Mouse (Mus musculus) MEL (cell line): ENCODE data around the gene Nat8f6. TPM values are rescaled to one million over a fixed set of nuclear protein-coding genes. Genes with fewer than 3 reads are reported as not detected.
"Not testable (repeated sequence)": the region's sequence is repeated elsewhere in the genome, so short reads cannot be mapped to it uniquely, and the experiment has no call there.

ENCODE experiments used
- DNase-seq: peaks from one replicate; pipeline ENCODE4 v3.0.0; 2011; ENCODE audit warnings: low read depth, low spot score
- H3K27ac ChIP-seq: 2 replicates; pipeline ENCODE4 v1.5.1; 2012; ENCODE audit warnings: low read depth, mild to moderate bottlenecking, control low read depth, low read length, moderate library complexity; ENCODE audit not compliant: control insufficient read depth
- H3K27me3 ChIP-seq, 2 experiments: fragments of 150-350 bp in 1 of 2; sonication (generic) in 1 of 2; 2 replicates each; pipeline ENCODE4 v1.6.1; 2012; ENCODE audit warnings: low read length in 2 of 2, mild to moderate bottlenecking in 2 of 2, improper control_type of control experiment in 1 of 2, moderate library complexity in 1 of 2; ENCODE audit not compliant: insufficient read depth in 2 of 2, control insufficient read depth in 1 of 2
- H3K36me3 ChIP-seq, 2 experiments: 2 replicates each; pipeline ENCODE4 v1.6.1; 2012 to 2014; ENCODE audit warnings: low read length in 2 of 2, improper control_type of control experiment in 1 of 2, inconsistent platforms in 1 of 2, mild to moderate bottlenecking in 1 of 2; ENCODE audit not compliant: insufficient read depth in 2 of 2, control insufficient read depth in 1 of 2
- H3K4me1 ChIP-seq, 2 experiments: fragments of 150-350 bp in 1 of 2; sonication (generic) in 1 of 2; 2 replicates each; pipeline ENCODE4 v1.6.1; 2012; ENCODE audit warnings: low read length in 2 of 2, improper control_type of control experiment in 1 of 2, mild to moderate bottlenecking in 1 of 2; ENCODE audit not compliant: insufficient read depth in 2 of 2, control insufficient read depth in 1 of 2
- H3K4me3 ChIP-seq, 2 experiments: fragments of 150-350 bp in 1 of 2; sonication (generic) in 1 of 2; 2 replicates each; pipeline ENCODE4 v1.5.1; 2012; ENCODE audit warnings: low read depth in 2 of 2, low read length in 2 of 2, mild to moderate bottlenecking in 2 of 2, moderate library complexity in 2 of 2, control low read depth in 1 of 2, improper control_type of control experiment in 1 of 2; ENCODE audit not compliant: control insufficient read depth in 1 of 2, insufficient read depth in 1 of 2
- H3K79me2 ChIP-seq: 2 replicates; pipeline ENCODE4 v1.6.1; 2012; ENCODE audit warnings: mild to moderate bottlenecking, low read length, moderate library complexity; ENCODE audit not compliant: control insufficient read depth, poor library complexity, insufficient read depth
- H3K9ac ChIP-seq: 2 replicates; pipeline ENCODE4 v1.6.1; 2012; ENCODE audit warnings: low read depth, mild to moderate bottlenecking, control low read depth, low read length, moderate library complexity; ENCODE audit not compliant: control insufficient read depth, poor library complexity, severe bottlenecking
- H3K9me3 ChIP-seq: fragments of 150-350 bp; sonication (generic); replicated peaks from 2 replicates; pipeline ENCODE4 v1.6.1; 2012; ENCODE audit warnings: mild to moderate bottlenecking, low read length, improper control_type of control experiment, moderate library complexity; ENCODE audit not compliant: insufficient read depth
- CHD2 ChIP-seq: IDR thresholded peaks from 2 replicates; pipeline ENCODE4 v1.6.1; 2011; ENCODE audit warnings: low read length, improper control_type of control experiment
- E2F4 ChIP-seq: IDR thresholded peaks from 2 replicates; pipeline ENCODE4 v1.6.1; 2011; ENCODE audit warnings: low read depth, low read length, improper control_type of control experiment, borderline replicate concordance
- JUND ChIP-seq: IDR thresholded peaks from 2 replicates; pipeline ENCODE4 v1.6.1; 2011; ENCODE audit warnings: low read depth, mild to moderate bottlenecking, improper control_type of control experiment, low read length
- MXI1 ChIP-seq: IDR thresholded peaks from 2 replicates; pipeline ENCODE4 v1.6.1; 2011; ENCODE audit warnings: mild to moderate bottlenecking, low read depth, low read length, improper control_type of control experiment
- MYB ChIP-seq: IDR thresholded peaks from 2 replicates; pipeline ENCODE4 v1.6.1; 2011; ENCODE audit warnings: mild to moderate bottlenecking, low read depth, low read length, improper control_type of control experiment
- NRF1 ChIP-seq: IDR thresholded peaks from 2 replicates; pipeline ENCODE4 v1.6.1; 2014; ENCODE audit warnings: low read depth, mild to moderate bottlenecking, inconsistent platforms, low read length, improper control_type of control experiment, moderate library complexity; ENCODE audit not compliant: poor library complexity, insufficient read depth, severe bottlenecking
- POLR2A ChIP-seq, 2 experiments: IDR thresholded peaks; 2 replicates each; pipeline ENCODE4 v1.6.1; 2011 to 2012; ENCODE audit warnings: low read length in 2 of 2, mild to moderate bottlenecking in 2 of 2, control low read depth in 1 of 2, improper control_type of control experiment in 1 of 2, low read depth in 1 of 2, moderate library complexity in 1 of 2; ENCODE audit not compliant: control insufficient read depth in 1 of 2, insufficient read depth in 1 of 2, poor library complexity in 1 of 2
- POLR2AphosphoS2 ChIP-seq: IDR thresholded peaks from 2 replicates; pipeline ENCODE4 v1.6.1; 2011; ENCODE audit warnings: low read length, improper control_type of control experiment
- POLR2AphosphoS5 ChIP-seq: IDR thresholded peaks from 2 replicates; pipeline ENCODE4 v1.6.1; 2012; ENCODE audit warnings: low read depth, borderline replicate concordance, mild to moderate bottlenecking, inconsistent platforms, low read length, moderate library complexity, mixed read lengths
- SMC3 ChIP-seq: IDR thresholded peaks from 2 replicates; pipeline ENCODE4 v1.6.1; 2011; ENCODE audit warnings: low read depth, low read length, improper control_type of control experiment
- TCF12 ChIP-seq: IDR thresholded peaks from 2 replicates; pipeline ENCODE4 v1.6.1; 2014; ENCODE audit warnings: low read depth, mild to moderate bottlenecking, inconsistent platforms, low read length, improper control_type of control experiment, moderate library complexity
- polyA plus RNA-seq, 2 experiments: library from polyadenylated mRNA; stranded (reverse) in 1 of 2; unstranded in 1 of 2; fragments of >175 nt in 1 of 2; fragments of >200 nt in 1 of 2; gene quantifications; 2 replicates each; pipeline versions ENCODE4 v1.2.1 to v1.2.4; 2012; ENCODE audit warnings: low replicate concordance in 2 of 2, low read depth in 1 of 2; ENCODE audit not compliant: insufficient read length in 2 of 2, insufficient read depth in 1 of 2, missing spikeins in 1 of 2
- total RNA-seq: library from RNA; depleted of rRNA; stranded (reverse); fragments of 300-350 nt; gene quantifications from 2 replicates; pipeline ENCODE4 v1.2.3, GENCODE M21; 2012

The Nat8f6 gene
- total and polyA plus RNA-seq, 3 experiments, result not detected

DNA sequence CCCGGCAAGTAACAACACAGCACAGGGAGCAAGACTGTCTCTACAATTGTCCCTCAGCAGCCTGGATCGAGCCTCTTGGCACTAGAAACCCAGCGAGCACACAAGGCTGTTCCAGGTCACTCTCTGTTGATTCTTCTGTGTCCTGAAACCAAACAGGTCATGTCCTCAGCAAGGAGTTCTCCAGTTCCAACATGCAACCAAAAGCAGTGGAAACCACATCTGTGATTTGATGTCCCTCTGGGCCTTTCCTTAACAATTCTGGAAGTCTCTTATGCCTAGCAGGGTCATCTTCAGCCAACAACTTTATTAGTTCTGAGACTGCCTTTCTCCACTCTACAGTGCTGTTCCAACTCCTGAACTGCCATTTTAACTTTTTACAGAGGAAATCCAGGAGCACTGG, 45.4 kb upstream of the Nat8f6 start:
- H3K36me3 ChIP-seq, DNase-seq, H3K79me2 ChIP-seq, H3K4me3 ChIP-seq, H3K9me3 ChIP-seq, H3K27ac ChIP-seq, H3K4me1 ChIP-seq, H3K27me3 ChIP-seq, H3K9ac ChIP-seq: not testable (repeated sequence)

GRCm38 (mm10) chr6:85864900-85865639, 44.3 kb upstream of the Nat8f6 start:
- not testable (repeated sequence) for H3K4me3 ChIP-seq, DNase-seq, H3K9ac ChIP-seq, H3K4me1 ChIP-seq, H3K9me3 ChIP-seq, H3K27me3 ChIP-seq, H3K79me2 ChIP-seq, H3K36me3 ChIP-seq, H3K27ac ChIP-seq

GRCm38 (mm10) chr6:85863840-85864239, 43.1 kb upstream of the Nat8f6 start:
- Histone ChIP-seq H3K27me3 (peaks cover 0 to 3% of the 10 kb centered on the region in 2 experiments), H3K36me3 (no peaks in the 10 kb centered on the region), H3K27ac (no peak overlapping the region), H3K79me2 (no peaks in the 10 kb centered on the region), H3K9me3 (no peaks in the 10 kb centered on the region), H3K4me1 (no peaks in the 10 kb centered on the region), H3K9ac (no peak overlapping the region), H3K4me3 (no peak overlapping the region)
- DNase-seq, result no peak
- no peak for TF ChIP-seq POLR2AphosphoS5
- TF ChIP-seq SMC3, result no peak
- no peak for TF ChIP-seq TCF12
- no peak for TF ChIP-seq MYB
- TF ChIP-seq POLR2A (IDR thresholded peaks at IDR 0.05; ENCODE audit: control insufficient read depth in 1 of 2, insufficient read depth in 1 of 2, low read depth in 1 of 2, low read length in 2 of 2, poor library complexity in 1 of 2), result no peak
- no peak for TF ChIP-seq JUND
- TF ChIP-seq E2F4, result no peak
- TF ChIP-seq MXI1, result no peak
- no peak for TF ChIP-seq CHD2
- no peak for TF ChIP-seq POLR2AphosphoS2
- TF ChIP-seq NRF1, result no peak
